Mouse (Mus musculus) lung, embryonic 16.5 days (tissue): ENCODE data around the gene Prickle3. TPM values are rescaled to one million over a fixed set of nuclear protein-coding genes. Genes with fewer than 3 reads are reported as not detected.

Experiments used
- ATAC-seq: fragments of 200-750 bp; cut with Nextera tagmentation; 2 replicates; pipeline ENCODE4 v1.8.0; 2017; ENCODE audit warnings: low read depth, mild to moderate bottlenecking, moderate library complexity
- H3K27ac ChIP-seq: fragments of 300-500 bp; sonication (generic); 2 replicates; pipeline ENCODE4 v1.5.1; 2014; ENCODE audit warnings: mild to moderate bottlenecking, control low read depth, low read length
- H3K27me3 ChIP-seq: fragments of 300-500 bp; sonication (generic); 2 replicates; pipeline ENCODE4 v1.6.1; 2014; ENCODE audit warnings: low read depth, low read length, mixed read lengths; ENCODE audit not compliant: control insufficient read depth, insufficient read depth
- H3K36me3 ChIP-seq: fragments of 300-500 bp; sonication (generic); 2 replicates; pipeline ENCODE4 v1.6.1; 2014; ENCODE audit warnings: low read length; ENCODE audit not compliant: control insufficient read depth, insufficient read depth
- H3K4me1 ChIP-seq: fragments of 300-500 bp; sonication (generic); replicated peaks from 2 replicates; pipeline ENCODE4 v1.6.1; 2014; ENCODE audit warnings: low read length, mixed read lengths; ENCODE audit not compliant: control insufficient read depth, insufficient read depth
- H3K4me2 ChIP-seq: fragments of 300-500 bp; sonication (generic); 2 replicates; pipeline ENCODE4 v1.6.1; 2014; ENCODE audit warnings: low read depth, low read length, control low read depth
- H3K4me3 ChIP-seq: fragments of 300-500 bp; sonication (generic); 2 replicates; pipeline ENCODE4 v1.5.1; 2014; ENCODE audit warnings: mild to moderate bottlenecking, low read length, control low read depth
- H3K9ac ChIP-seq: fragments of 300-500 bp; sonication (generic); 2 replicates; pipeline ENCODE4 v1.6.1; 2014; ENCODE audit warnings: low read length, control low read depth
- H3K9me3 ChIP-seq: fragments of 300-500 bp; sonication (generic); 2 replicates; pipeline ENCODE4 v1.6.1; 2016; ENCODE audit warnings: low read length; ENCODE audit not compliant: control insufficient read depth
- WGBS: fragments of 180-500 bp; shearing (Covaris S2); extraction: QIAGEN DNeasy Blood & Tissue Kit; methylation state at CpG from one replicate; pipeline ENCODE4 v1.1.7; 2014; 5-methylcytosine and 5-hydroxymethylcytosine counted together
- polyA plus RNA-seq: library from polyadenylated mRNA; unstranded; fragments of >200 nt; fragmentation: Nextera tagmentation; extraction: Ambion mirVana; gene quantifications from 2 replicates; pipeline ENCODE4 v1.2.1, GENCODE M21; 2015

Prickle3 gene
- polyA plus RNA-seq, 1 experiment from 2014 or later, result 11.5 TPM

DNA sequence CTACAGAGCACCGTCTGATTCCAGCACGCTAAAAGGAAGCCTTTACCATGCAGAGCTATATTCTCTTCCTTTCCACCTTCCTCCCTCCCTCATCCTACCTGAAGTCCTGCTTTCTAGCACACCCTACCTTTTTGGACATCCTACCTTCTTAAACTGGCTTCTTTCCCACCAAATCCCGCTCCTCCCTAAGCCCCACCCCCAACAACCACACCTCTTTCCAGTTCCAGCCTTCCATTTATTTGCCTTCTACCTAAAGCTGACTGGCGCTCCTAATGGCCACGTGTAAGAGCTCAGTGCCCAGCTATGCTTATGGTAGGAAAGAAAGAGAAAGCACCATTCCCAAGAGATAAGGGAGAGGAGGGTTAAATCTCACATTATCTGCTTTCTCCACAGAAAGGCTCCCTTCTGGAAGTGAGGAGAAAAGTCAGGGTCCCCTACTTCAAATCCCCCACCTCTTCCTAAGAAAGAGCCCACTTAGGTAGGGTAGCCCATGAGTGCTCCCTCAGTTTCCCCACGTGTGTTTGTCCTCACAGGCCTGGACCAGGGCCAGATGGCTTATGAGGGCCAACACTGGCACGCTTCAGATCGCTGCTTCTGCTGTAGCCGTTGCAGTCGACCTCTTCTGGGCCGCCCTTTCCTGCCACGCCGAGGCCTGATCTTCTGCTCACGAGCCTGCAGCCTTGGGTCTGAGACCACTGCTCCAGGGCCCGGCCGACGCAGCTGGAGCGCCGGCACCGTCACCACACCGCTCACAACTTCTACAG is 8.9 kb downstream of the Prickle3 start:
- ATAC-seq, result no peak
- Histone ChIP-seq H3K27ac (no peak overlapping the region), H3K9me3 (no peaks in the 10 kb centered on the region), H3K4me2 (no peak overlapping the region), H3K36me3 (no peaks in the 10 kb centered on the region), H3K9ac (no peak overlapping the region), H3K4me1 (no peaks in the 10 kb centered on the region; the same call in 1 of the 2 replicates), H3K27me3 (no peaks in the 10 kb centered on the region), H3K4me3 (no peak overlapping the region)
- WGBS, result 68% methylated on average over 21 of the region's 21 CpGs

DNA sequence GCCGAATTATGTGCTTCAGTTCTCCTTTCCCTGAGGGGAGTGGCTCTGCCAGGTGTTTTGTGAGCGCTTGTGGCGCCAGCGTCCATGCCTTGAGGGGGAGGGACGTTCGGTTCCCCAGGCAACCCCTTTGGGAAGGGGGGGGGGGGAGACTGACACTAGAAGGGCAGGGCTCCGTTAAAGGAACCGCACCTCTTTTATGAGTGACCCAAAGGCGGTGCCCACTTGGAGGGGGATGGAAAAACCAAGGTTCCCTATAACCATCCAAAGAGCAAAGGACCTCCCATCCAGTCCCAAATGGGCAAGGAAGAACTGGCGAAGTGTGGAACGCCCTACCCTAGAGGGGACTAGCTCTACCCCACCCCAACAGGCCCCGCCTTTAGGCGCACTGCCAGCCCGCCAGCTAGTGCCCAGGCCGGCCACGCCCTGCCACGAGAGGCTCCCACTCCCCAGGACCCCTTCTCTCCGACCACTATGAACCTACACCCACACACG is 13.4 kb downstream of the Prickle3 start:
- Histone ChIP-seq H3K36me3 (no peaks in the 10 kb centered on the region), H3K27ac (peak overlapping the region; percentile 89), H3K9ac (peak overlapping the region; percentile 68), H3K4me1 (peaks cover 10% of the 10 kb centered on the region), H3K9me3 (no peaks in the 10 kb centered on the region), H3K27me3 (no peaks in the 10 kb centered on the region), H3K4me2 (peak overlapping the region; percentile 55), H3K4me3 (peak overlapping the region; percentile 56)
- 16% methylated on average over 18 of the region's 19 CpGs for WGBS
- peak; percentile 81 for ATAC-seq

GRCm38 (mm10) chrX:7670921-7671623 is 14.0 kb downstream of the Prickle3 start, which contains the start of gene Plp2:
TSS of gene Plp2 (minus strand) at chrX:7671390.
- Histone ChIP-seq H3K9ac (peak within 1 kb of the TSS; percentile 68), H3K27me3 (no peaks in the 10 kb centered on the region), H3K4me1 (peaks cover 10% of the 10 kb centered on the region), H3K27ac (peak within 1 kb of the TSS; percentile 89), H3K9me3 (no peaks in the 10 kb centered on the region), H3K36me3 (no peaks in the 10 kb centered on the region), H3K4me2 (peak within 1 kb of the TSS; percentile 55), H3K4me3 (peak within 1 kb of the TSS; percentile 56)
- ATAC-seq, result peak; percentile 62
- WGBS, result 17% methylated on average over 25 of the region's 36 CpGs

DNA sequence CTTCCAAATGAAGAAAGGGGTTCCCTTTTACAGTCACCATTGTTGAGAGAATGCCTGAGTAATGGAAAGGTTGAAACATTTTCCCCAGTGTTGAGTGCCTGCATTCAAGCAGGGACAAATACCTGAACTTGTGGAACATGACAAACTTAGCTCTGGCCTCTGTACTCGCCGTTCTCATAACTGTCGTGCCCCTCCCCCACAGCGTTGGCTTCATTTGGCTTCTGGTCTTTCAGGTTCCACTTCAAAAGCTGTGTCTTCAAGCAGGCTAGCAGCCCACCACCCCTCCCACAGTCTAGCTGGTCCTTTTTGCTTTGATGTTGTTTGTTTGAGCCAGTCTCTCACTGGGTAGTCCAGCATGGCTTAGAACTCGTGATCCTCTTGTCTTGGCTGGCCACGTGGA is 15.7 kb downstream of the Prickle3 start:
- ATAC-seq, result no peak
- 32% methylated on average over 6 of the region's 6 CpGs for WGBS

GRCm38 (mm10) chrX:7673578-7674281 is 16.7 kb downstream of the Prickle3 start:
- Histone ChIP-seq H3K4me3 (peak overlapping the region; percentile 22), H3K27me3 (no peaks in the 10 kb centered on the region), H3K36me3 (no peaks in the 10 kb centered on the region), H3K9me3 (no peaks in the 10 kb centered on the region), H3K27ac (peak overlapping the region; percentile 72), H3K9ac (peak overlapping the region; percentile 40), H3K4me1 (peaks cover 10% of the 10 kb centered on the region), H3K4me2 (peak overlapping the region; percentile 58)
- 0 out of 2 replicates have a peak, but pooled peaks have one; percentile 8 for ATAC-seq
- 25% methylated on average over 12 of the region's 12 CpGs for whole genome bisulfite sequencing

More for the DNA sequence above, 15.7 kb downstream of the Prickle3 start:
- Histone ChIP-seq H3K4me2 (no peak overlapping the region), H3K9me3 (no peaks in the 10 kb centered on the region), H3K4me3 (no peak overlapping the region), H3K27ac (no peak overlapping the region), H3K9ac (no peak overlapping the region), H3K36me3 (no peaks in the 10 kb centered on the region), H3K4me1 (peaks cover 10% of the 10 kb centered on the region), H3K27me3 (no peaks in the 10 kb centered on the region)

- ATAC-seq, result peak; percentile 16; the same call in 1 of the 2 replicates
- Histone ChIP-seq H3K27ac (peak overlapping the region; percentile 72), H3K27me3 (no peaks in the 10 kb centered on the region), H3K9ac (peak overlapping the region; percentile 40), H3K36me3 (no peaks in the 10 kb centered on the region), H3K4me3 (peak overlapping the region; percentile 22), H3K9me3 (no peaks in the 10 kb centered on the region), H3K4me2 (peak overlapping the region; percentile 58), H3K4me1 (peaks cover 10% of the 10 kb centered on the region)
- 23% methylated on average over 28 of the region's 28 CpGs for WGBS
Observed at GRCm38 (mm10) chrX:7674284-7675000, 17.4 kb downstream of the Prickle3 start.

DNA sequence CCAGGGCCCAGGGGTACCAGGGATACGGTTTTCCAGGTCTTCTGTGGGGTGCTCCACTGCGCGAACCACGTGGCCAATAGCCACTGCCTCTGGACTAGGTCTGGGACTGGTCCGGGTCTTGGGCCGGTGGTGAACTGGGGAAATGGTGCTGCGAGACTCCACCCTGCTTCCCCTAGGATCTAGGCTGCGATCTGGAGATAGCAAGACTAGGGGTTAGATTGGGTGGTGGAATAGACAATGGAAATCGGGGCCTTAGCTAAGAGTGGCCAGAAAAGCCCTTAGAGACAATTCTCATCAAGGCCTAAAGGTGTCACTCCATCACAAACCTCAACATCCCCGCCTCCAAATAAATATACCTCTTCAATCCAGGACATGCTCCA is 17.9 kb downstream of the Prickle3 start:
- 39% methylated on average over 10 of the region's 10 CpGs for WGBS
- H3K9ac ChIP-seq, result peak overlapping the region; percentile 40
- no peak for ATAC-seq
- peak overlapping the region; percentile 22 for H3K4me3 ChIP-seq
- H3K36me3 ChIP-seq, result no peaks in the 10 kb centered on the region
- H3K4me1 ChIP-seq, result peaks cover 10% of the 10 kb centered on the region
- H3K27ac ChIP-seq, result peak overlapping the region; percentile 72
- H3K9me3 ChIP-seq, result no peaks in the 10 kb centered on the region
- peak overlapping the region; percentile 58 for H3K4me2 ChIP-seq
- no peaks in the 10 kb centered on the region for H3K27me3 ChIP-seq

DNA sequence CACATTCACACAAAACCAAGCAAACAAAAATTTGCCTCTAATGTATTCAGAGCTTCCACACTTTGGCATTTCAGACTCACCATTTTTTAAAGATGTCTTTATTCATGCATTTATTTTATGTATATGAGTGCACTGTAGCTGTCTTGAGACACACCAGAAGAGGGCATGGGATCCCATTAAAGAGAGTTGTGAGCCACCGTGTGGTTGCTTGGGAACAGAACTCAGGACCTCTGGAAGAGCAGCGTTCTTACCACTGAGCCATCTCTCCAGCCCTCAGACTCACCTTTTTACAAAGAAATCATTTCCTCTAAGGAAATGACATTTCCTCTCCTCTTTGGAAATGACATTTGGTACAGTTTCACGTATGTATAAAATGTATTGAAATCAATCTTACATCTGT is 21.9 kb downstream of the Prickle3 start:
- no peaks in the 10 kb centered on the region for H3K36me3 ChIP-seq
- no peak overlapping the region for H3K4me3 ChIP-seq
- no peaks in the 10 kb centered on the region for H3K9me3 ChIP-seq
- H3K27ac ChIP-seq, result no peak overlapping the region
- no peak overlapping the region for H3K4me2 ChIP-seq
- ATAC-seq, result no peak
- 37% methylated on average over 3 of the region's 3 CpGs for WGBS
- no peaks in the 10 kb centered on the region for H3K27me3 ChIP-seq
- peaks cover 3% of the 10 kb centered on the region for H3K4me1 ChIP-seq
- no peak overlapping the region for H3K9ac ChIP-seq
